Mouse (Mus musculus) frontal cortex, postnatal 36 days (tissue): ENCODE results near the gene Bicc1.

Experiments
- DNase-seq, 2 experiments: peaks; one replicate each; pipeline ENCODE4 v3.0.0; 2022; ENCODE audit warnings: low spot score in 2 of 2

Bicc1 gene

GRCm38 (mm10) chr10:70876522-70876921, 283.0 kb downstream of the Bicc1 start:
- no peak for DNase-seq

GRCm38 (mm10) chr10:70876119-70876518, 283.4 kb downstream of the Bicc1 start:
- no peak for DNase-seq

- peak in 1 of 2 experiments; percentile 46 for DNase-seq
Measured at GRCm38 (mm10) chr10:70874994-70875538, 284.4 kb downstream of the Bicc1 start.
